Mouse (Mus musculus): Measurements from ENCODE around the gene Ccdc63.

DNA sequence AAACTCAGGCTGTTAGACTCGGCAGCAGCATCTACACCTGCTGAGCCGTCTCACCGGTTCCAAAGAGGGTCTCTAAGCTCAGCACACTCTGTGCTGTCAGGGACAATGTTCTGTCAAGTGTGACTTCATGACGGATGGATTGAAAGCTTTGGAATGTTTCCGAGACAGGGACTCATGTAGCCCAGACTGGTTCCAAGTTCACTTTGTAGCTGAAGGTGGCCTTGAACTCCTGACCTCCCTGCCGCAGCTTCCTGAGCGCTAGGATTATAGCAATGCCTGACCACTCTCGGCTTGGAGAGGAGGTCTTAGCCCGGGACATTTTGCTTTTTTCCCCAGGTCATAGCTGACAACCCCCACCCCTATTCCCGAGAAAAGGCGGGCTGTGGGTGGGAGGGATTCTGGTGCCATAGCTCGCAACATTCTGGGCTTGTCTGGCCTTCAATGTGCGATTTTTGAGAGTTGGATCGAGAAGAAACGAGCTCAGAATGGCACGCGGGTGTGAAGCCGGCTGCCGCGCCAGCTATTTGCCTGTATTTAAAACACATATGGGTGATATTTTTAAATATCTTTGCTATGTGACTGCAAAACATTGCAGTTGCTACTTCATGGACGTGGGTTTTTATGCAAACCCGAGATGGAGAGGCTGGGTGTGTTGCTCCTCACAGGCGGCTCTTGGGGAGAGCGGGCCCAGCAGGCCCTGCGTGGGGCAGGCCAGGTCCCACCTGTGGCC, 77.3 kb downstream of the Ccdc63 start:
- no peak for TF ChIP-seq CTCF (IDR thresholded peaks at IDR 0.05; ENCODE audit: borderline replicate concordance, control insufficient read depth, extremely low read depth, insufficient read depth, low read length, poor library complexity)
- no peak for TF ChIP-seq POLR2A (IDR thresholded peaks at IDR 0.05; ENCODE audit: control insufficient read depth, extremely low read depth, insufficient read depth, low read length, poor library complexity)

All from thymus, adult 2 months (tissue).